Mouse (Mus musculus) frontal cortex, adult 2 months (tissue): Measurements from ENCODE around the gene Dpagt1. TPM values are rescaled to one million over a fixed set of nuclear protein-coding genes. Genes with fewer than 3 reads are reported as not detected.
A peak's percentile ranks its signal among the peaks of the same experiment; 100 is the strongest.
"Not testable (repeated sequence)": the region's sequence is repeated elsewhere in the genome, so short reads cannot be mapped to it uniquely, and the experiment has no call there.

Experiments
- DNase-seq, 2 experiments: peaks; one replicate each; pipeline ENCODE4 v3.0.0; 2022; ENCODE audit warnings: low spot score in 1 of 2; ENCODE audit errors: extremely low spot score in 1 of 2
- polyA plus RNA-seq: library from polyadenylated mRNA; depleted of rRNA; stranded (reverse); fragments of >200 nt; gene quantifications from 2 replicates; pipeline ENCODE4 v1.2.3, GENCODE M21; 2012; rRNA removed

Gene Dpagt1
- polyA plus RNA-seq, 1 experiment: 21.1 TPM

DNA sequence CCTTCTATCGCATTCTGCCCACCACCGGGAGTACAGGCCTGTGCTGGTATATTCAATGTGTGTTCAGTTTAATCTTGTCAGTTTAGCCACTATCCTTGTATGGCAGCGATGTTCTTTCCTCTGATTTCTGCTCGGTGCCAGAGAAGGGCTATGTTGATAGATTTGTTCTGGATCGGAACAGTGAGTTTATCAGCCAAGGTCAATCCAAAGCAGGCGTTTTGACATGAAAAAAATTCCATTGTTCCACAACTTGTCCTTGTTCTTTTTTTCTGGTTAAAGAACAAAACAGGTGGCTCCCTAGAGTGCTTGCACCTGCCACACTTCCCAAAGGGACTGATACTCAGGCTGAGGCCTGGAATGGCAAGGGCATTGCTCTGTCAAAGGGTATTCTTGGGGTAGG lies 50.3 kb downstream of the Dpagt1 start:
- DNase-seq: no peak

DNA sequence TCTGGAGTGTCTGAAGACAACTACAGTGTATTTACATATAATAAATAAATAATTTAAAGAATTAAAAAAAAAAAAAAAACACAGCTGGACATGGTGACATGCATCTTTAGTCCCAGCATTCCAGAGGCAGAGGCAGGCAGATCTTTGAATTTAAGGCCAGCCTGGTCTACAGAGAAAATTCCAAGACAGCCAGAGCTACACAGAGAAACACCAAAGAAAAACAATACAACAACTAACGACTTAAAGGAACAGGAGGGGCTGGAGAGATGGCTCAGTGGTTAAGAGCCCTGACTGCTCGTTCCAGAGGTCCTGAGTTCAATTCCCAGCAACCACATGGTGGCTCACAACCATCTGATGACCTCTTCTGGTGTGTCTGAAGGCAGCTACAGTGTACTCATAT lies 51.5 kb downstream of the Dpagt1 start:
- DNase-seq: not testable (repeated sequence)

DNA sequence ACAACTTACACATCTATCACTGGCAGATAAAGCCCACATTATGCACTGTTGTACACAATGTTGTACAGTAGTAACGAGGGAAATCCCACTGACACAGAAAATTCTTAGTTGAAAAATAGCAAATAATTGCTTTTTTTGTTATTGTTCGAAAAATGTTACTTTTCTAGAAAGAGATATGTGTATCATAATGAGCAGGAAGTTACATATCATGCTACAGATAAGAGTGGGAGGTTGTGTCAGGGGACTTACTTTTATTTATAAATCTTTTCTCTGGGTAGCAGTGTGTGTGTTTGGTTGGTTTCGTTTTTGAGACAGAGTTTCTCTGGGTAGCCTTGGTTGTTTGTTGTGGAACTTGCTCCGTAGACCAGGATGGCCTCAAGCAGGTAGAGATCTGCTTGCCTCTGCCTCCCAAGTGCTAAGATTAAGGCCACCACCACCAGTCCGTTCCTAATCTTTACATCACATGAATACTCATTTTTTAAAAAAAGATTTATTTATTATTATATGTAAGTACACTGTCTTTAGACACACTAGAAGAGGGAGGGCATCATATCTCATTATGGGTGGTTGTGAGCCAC lies 52.4 kb downstream of the Dpagt1 start:
- DNase-seq: no peak

DNA sequence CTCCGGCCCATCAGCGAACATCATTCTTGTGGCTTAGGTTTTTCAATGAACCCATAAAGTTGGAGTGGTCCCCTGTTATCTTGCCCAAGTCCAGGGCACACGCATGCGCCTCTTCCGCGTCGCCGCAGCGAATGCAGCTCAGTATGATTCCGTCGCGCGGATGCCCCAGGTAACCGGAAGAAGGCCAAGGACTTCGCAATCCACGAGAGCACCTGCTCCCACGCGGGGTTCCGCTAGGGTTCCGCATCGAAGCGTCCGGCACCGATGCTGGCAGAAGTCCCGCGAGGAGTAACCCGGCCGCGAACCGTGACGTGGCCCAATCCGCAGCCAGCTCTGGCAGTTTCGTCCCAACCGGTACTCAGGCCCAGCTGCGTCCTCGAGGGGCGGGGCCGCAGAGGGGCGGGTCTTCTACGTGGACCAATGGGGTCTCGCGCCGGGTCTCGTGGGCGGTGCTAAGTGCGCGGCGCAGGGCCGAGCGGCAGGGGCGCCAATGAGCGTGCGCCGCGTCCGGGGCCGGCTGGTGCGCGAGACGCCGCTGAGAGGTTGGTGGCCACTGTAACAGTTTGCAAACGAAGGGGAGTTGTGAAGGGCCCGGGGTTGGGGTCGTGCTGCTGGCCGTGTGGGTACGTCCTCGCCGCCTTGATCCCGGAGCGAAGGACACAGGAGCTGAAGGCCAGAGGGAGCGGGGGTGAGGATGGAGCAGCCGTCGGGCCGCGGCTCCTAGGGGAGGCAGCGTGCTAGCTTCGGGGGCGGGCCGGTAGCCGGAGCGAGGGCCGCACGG lies 53.4 kb downstream of the Dpagt1 start, which contains the start of gene Hyou1:
Gene Hyou1, plus strand, starts transcription at position 437 of the 781 bp plus-strand sequence.
- DNase-seq: peak; percentile 97 to 99

DNA sequence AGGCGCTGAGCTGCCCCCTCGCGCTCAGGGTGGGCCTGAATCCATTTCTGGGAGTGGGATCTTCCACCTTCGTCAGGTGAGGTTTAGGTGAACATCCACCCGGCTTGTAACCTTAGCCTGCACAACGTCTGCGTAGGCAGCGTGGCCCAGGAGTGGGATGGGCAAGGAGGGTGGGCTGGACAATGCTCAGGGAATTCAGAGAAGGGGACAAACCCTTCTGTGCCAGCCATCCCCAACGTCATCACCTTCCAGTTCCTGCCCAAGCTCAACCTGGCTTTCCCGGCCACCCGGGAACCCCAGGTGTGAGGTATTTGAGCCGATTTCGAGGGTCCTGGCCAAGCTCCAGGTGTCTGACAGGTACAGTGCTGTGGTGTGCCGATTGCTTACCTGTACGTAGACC lies 54.0 kb downstream of the Dpagt1 start:
- no peak for DNase-seq

Other genes with a start within 250 kb of the Dpagt1 start
- gene Mfrp, start 224.3 kb upstream of the Dpagt1 start, polyA plus RNA-seq: 0.14 and 0.21 TPM in 2 replicates
- gene C1qtnf5, start 218.8 kb upstream of the Dpagt1 start, polyA plus RNA-seq: 31.7 and 39.5 TPM in 2 replicates
- gene Gm49380, start 212.5 kb upstream of the Dpagt1 start, polyA plus RNA-seq: 0.16 and 0.21 TPM in 2 replicates
- gene Rnf26, start 212.5 kb upstream of the Dpagt1 start, polyA plus RNA-seq: 26.9 and 29.0 TPM in 2 replicates
- 16.8 and 17.4 TPM in 2 replicates for gene Mcam, start 191.6 kb upstream of the Dpagt1 start, polyA plus RNA-seq
- gene Cbl, start 92.0 kb upstream of the Dpagt1 start, polyA plus RNA-seq: 18.6 and 20.5 TPM in 2 replicates
- gene Ccdc153, start 85.3 kb upstream of the Dpagt1 start, polyA plus RNA-seq: 1.1 TPM in 1 of 2 replicates, not detected in the other
- 0.74 and 0.82 TPM in 2 replicates for gene Pdzd3, start 74.5 kb upstream of the Dpagt1 start, polyA plus RNA-seq
- 6.7 and 7.0 TPM in 2 replicates for gene Nlrx1, start 57.4 kb upstream of the Dpagt1 start, polyA plus RNA-seq
- 84.5 and 95.1 TPM in 2 replicates for gene Abcg4, start 37.4 kb upstream of the Dpagt1 start, polyA plus RNA-seq
- gene Hinfp, start 20.3 kb upstream of the Dpagt1 start, polyA plus RNA-seq: 32.1 and 32.3 TPM in 2 replicates
- 201 and 202 TPM in 2 replicates for gene C2cd2l, start 5.7 kb upstream of the Dpagt1 start, polyA plus RNA-seq
- gene H2afx, start 8.7 kb downstream of the Dpagt1 start, polyA plus RNA-seq: 65.4 and 75.0 TPM in 2 replicates
- 30.3 and 33.4 TPM in 2 replicates for gene Hmbs, start 18.2 kb downstream of the Dpagt1 start, polyA plus RNA-seq
- 44.1 and 47.2 TPM in 2 replicates for gene Vps11, start 35.7 kb downstream of the Dpagt1 start, polyA plus RNA-seq
- gene Hyou1, start 53.5 kb downstream of the Dpagt1 start, polyA plus RNA-seq: 51.3 and 54.5 TPM in 2 replicates
- 43.3 and 46.9 TPM in 2 replicates for gene Slc37a4, start 70.8 kb downstream of the Dpagt1 start, polyA plus RNA-seq
- gene Rps25, start 81.1 kb downstream of the Dpagt1 start, polyA plus RNA-seq: 510 and 649 TPM in 2 replicates
- 86.4 and 86.9 TPM in 2 replicates for gene Trappc4, start 81.6 kb downstream of the Dpagt1 start, polyA plus RNA-seq
- gene Ccdc84, start 92.5 kb downstream of the Dpagt1 start, polyA plus RNA-seq: 53.1 and 56.2 TPM in 2 replicates
- gene Foxr1, start 115.1 kb downstream of the Dpagt1 start, polyA plus RNA-seq: not detected in 2 replicates
- 0.19 TPM in 1 of 2 replicates, not detected in the other for gene Upk2, start 129.0 kb downstream of the Dpagt1 start, polyA plus RNA-seq
- gene Bcl9l, start 156.8 kb downstream of the Dpagt1 start, polyA plus RNA-seq: 20.1 and 21.7 TPM in 2 replicates
- gene Cxcr5, start 235.9 kb downstream of the Dpagt1 start, polyA plus RNA-seq: 0.04 TPM in 1 of 2 replicates, not detected in the other